Mouse (Mus musculus) liver, postnatal 0 days (tissue): ENCODE results near the gene Pcnx.

ENCODE experiments used
- CTCF ChIP-seq: sonication (generic); IDR thresholded peaks from 2 replicates; pipeline ENCODE4 v1.5.1; 2016; ENCODE audit warnings: antibody characterized with exemption, low read depth
- EP300 ChIP-seq: IDR thresholded peaks from 2 replicates; pipeline ENCODE4 v1.6.1; 2016; ENCODE audit warnings: antibody characterized with exemption, low read depth, mild to moderate bottlenecking

GRCm38 (mm10) chr12:81971042-81971883, 111.4 kb downstream of the Pcnx start:
- TF ChIP-seq CTCF (no peak), EP300 (no peak)
